Mouse (Mus musculus): ENCODE measurements around the gene Rhbdd3.
"Not testable (repeated sequence)": the region's sequence is repeated elsewhere in the genome, so short reads cannot be mapped to it uniquely, and the experiment has no call there.

Rhbdd3 gene

DNA sequence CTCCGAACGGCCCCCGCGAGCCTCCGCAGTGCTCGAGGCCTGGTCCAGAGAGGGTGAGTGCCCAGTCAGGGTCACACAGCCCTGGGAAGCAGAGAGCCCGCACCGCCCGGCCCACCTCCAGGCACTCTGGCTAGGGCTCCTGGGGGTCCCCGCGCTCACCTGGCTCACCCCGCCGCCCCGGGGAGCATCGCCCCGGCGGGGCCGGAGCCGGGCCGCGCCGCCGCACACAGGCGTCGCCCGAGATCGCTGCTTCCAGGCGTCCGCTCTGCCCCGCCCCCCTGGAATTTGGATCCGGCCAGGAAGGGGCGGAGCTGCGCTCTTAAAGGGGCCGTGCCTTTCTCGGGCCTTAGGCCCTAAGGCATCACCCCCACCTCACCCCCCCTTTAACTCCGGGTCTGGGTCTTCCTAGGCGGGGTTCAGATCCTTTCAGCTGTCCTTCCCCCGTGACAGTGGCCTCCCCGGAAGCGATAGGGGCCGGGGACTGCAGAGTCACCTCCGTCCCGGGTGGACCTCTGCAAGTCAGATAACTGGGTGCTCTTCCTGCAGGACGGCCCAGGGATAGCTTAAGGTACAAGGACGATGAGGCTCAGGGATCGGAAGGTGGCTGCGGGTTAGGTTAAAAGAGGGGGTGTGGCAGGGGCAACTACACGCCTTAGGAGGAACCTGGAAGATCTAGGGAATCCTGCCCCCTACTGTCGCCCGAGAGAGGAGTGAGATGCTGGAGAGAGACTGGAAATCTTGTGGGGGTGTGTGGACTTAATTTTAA, 33.5 kb upstream of the Rhbdd3 start, which contains the start of gene Gas2l1:
Gene Gas2l1, minus strand, starts transcription at position 272 of the 766 bp plus-strand sequence.
- DNase-seq (ENCODE audit: low spot score) = no peak

- DNase-seq (ENCODE audit: low spot score) = no peak
Observed at GRCm38 (mm10) chr11:5067063-5067462, 31.7 kb upstream of the Rhbdd3 start.

- no peak for DNase-seq (ENCODE audit: low spot score)
Observed at GRCm38 (mm10) chr11:5068126-5068971, 30.4 kb upstream of the Rhbdd3 start.

DNA sequence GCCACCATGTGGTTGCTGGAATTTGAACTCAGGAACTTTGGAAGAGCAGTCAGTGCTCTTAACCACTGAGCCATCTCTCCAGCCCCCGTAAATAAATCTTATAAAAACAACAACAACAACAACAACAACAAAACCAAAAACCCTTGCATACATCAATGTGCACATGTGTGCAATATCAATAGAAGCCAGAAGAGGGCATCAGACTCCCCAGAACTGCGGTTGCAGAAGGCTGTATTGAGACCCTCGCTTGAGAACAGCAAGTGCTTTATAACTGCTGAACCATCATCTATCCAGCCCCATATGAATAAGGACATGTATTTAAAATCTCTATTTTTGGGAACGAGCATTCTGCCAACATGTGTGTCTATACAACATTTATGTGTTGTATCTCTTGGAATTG, 23.8 kb upstream of the Rhbdd3 start:
- no peak for DNase-seq (ENCODE audit: low spot score)

DNA sequence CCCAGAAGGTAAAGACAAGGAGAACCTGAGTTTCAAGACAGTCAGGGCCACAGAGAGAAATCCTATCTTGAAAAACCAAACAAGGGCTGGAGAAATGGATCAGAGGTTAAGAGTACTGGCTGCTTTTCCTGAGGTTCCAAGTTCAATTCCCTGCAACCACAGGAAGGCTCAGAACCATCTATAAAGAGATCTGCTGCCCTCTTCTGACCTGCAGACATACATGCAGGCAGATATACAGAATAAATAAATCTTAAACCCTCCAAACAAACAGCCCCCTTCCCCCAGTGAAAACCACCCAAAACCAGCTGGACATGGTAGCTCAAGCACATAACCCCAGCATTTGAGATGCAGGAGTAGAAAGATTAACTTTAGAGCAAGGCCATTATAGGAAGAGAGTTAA, 23.0 kb upstream of the Rhbdd3 start:
- DNase-seq (ENCODE audit: low spot score) = no peak

DNA sequence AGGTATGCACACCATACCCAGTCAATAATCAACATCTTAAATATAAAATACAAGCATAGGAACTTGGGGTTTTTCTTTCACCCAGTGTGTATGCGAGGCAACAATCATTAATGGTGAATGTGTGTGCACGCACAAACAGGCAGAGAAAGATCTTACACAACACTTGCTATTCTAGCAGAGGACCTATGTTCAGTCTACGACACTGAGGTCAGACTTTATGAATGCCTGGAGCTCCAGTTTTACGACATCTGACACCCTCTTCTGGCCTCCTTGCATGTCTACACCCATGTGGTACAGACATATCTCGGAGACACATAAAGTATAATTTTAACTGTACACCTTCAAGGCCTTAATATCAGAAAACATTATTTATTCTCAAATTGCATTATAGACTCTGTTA, 21.9 kb upstream of the Rhbdd3 start:
- not testable (repeated sequence) for DNase-seq (ENCODE audit: low spot score)

GRCm38 (mm10) chr11:5089147-5089546, 9.6 kb upstream of the Rhbdd3 start:
- DNase-seq (ENCODE audit: low spot score) = no peak

GRCm38 (mm10) chr11:5091706-5092105, 7.0 kb upstream of the Rhbdd3 start:
- no peak for DNase-seq (ENCODE audit: low spot score)

GRCm38 (mm10) chr11:5095877-5096276, 2.8 kb upstream of the Rhbdd3 start:
- no peak for DNase-seq (ENCODE audit: low spot score)

DNA sequence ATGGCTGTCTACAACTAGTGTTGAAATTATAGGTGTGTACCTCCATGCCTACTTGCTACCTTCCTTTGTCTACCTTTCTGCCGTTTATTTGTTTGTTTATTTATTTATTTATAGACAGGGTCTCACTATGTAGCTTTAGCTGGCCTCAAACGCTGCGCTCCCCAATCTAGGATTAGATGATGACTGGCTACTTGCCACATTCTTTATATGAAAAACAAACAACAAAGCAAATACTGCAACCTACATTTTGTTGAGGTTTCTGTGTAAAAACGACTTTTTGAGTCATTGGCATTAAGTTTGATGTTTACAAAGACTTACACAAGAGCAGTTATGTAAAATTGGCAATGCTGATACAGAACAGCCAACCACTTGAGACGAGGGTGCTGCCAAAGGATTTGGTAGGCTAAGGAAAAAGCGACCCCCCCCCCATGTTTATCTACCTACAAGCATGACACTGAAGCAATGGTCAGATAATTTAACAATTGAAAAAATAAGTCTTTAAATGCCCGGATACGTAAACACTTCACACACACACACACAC, 2.2 kb upstream of the Rhbdd3 start:
- no peak for DNase-seq (ENCODE audit: low spot score)

DNA sequence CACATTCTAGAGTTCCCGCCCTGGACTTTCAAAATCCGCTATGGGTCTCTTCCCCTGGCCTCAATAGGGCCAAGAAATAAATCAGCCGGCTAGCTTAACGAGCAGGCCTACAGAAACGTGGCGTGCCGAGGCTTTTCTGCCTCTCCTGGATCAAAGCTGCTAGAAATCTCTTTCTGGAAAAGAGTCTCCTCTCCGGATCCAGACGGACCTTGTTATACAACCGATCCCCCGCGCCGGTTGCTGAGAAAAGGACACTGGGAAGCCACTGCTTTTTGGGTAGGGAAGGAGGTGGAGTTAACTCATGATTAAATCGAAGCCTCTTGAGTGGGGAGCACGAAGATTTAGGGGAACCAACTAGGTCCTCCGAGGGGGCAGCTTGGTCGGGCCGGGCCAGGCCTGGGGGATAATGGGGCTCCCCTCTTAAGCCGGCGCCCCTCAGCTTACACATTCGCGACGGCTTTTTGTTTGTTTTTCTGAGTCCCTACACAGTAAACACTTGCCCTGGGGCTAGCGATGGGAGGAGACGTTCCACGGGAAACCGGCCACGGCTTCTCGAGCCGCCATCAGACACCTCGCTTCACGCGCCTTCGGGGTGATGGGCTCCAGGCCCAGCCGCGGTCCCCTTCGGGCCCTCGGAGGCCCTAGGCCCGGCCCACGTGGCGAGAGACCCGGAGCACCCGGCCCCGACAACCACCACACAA, 541 bp upstream of the Rhbdd3 start:
- DNase-seq (ENCODE audit: low spot score) = no peak

DNA sequence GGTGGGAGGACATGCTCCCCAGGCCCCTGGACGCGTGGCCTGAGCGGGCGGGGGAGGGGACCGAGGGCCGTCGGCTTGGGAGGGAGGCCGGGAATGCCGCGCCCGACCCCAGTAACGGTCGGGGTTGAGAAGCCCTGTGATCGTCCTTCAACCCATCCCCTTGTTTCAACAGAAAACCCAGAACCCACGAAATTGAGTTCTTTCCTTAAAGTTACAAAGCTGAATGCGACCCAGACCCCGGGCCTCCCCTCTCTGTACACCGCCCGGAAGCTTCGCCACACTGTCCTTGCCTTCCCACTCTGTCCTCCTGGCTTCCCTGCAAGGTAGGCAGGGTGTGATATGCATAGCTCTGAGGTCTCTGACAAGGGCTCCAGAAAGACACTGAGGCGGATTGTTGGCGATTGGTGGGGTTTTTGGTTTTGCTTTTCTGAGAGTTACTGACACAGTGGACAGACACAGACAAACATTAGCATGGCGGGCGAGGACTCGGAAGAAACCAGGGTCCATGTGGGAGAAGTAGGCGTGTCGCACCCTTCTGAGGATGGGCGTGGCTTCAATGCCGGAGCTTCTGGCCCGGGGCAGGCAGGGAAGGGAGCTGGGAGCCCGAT, 954 bp downstream of the Rhbdd3 start:
- DNase-seq (ENCODE audit: low spot score) = no peak

DNA sequence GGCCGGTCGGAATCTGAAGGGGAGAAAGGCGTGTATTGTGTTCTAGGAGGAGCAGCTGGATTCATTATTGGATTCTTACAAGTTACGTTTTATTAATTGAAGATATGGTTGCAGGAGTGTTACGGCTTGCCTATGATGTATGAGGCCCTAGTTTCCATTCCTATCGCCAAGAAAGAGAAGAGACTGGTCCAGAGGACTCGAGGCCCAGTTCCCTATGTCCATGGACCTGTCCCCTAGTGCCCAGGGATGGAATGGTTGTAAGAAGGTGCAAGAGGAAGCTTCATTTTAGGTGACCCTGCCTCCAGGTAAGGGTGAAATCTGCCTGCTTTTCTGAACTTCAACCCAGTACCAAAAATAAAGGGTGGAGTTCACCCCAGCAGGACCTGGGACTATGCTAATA, 1.6 kb downstream of the Rhbdd3 start:
- no peak for DNase-seq (ENCODE audit: low spot score)

DNA sequence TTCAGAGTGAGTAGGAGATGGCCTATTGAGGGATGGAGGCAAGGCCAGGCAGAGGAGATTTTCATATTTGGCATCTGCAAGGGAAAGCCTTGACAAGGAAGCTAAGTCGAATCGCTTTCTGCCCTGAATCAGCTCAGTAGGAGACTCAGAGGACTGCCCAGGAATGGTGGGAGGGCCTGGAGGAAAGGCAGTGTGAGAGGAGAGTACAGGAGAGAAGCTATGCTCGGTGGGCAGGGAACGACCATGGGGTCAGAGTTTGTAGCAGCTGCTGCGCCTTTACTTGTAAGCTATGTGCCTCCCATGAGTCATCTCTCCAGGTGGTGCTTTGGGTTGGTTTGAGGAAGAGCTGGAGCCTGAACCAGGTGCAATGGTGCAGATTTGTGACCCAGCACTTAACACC, 2.1 kb downstream of the Rhbdd3 start:
- DNase-seq (ENCODE audit: low spot score) = no peak

GRCm38 (mm10) chr11:5101641-5102040, 2.9 kb downstream of the Rhbdd3 start:
- no peak for DNase-seq (ENCODE audit: low spot score)

DNA sequence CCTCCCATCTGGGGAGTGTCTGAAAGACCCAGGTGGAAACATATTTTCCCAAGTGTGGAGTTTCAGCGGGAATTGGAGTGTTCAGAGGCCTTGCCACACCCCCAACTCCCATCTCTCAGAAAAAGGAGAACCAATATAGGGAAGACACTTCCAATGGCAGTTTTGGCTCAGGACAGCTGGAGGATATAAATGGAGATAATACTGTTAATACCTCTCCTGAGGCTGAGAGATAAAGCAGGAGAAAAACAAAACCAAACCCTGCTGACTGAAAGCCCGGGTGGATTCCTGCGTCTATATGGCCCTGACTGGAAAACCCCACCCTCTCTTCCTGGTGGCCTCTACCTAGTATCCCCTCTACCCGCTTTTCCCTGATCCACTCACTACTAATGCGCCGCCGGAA, 3.7 kb downstream of the Rhbdd3 start:
- no peak for DNase-seq (ENCODE audit: low spot score)

DNA sequence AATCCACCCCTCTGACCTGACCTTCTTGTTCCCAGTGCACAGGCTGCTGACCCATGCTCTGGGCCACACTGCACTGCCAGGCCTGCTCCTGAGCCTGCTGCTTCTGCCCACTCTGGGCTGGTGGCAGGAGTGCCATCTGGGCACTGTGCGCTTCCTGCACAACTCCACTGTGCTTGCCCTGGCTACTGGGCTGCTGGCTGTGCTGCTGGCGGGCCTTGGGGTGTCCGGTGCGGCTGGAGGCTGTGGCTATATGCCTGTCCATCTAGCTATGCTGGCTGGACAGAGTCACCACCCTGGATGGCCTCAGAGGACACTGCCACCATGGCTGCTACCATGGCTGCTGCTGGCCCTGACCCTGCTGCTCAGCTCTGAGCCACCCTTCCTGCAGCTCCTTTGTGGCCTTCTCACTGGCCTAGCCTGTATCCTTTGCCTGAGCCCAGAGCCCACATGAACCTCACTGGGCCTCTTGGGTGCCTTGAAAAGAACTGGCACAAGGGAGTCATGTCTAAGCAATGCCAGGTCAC, 5.3 kb downstream of the Rhbdd3 start:
- no peak for DNase-seq (ENCODE audit: low spot score)

- DNase-seq (ENCODE audit: low spot score) = no peak
Observed at GRCm38 (mm10) chr11:5109441-5109840, 10.7 kb downstream of the Rhbdd3 start.

DNA sequence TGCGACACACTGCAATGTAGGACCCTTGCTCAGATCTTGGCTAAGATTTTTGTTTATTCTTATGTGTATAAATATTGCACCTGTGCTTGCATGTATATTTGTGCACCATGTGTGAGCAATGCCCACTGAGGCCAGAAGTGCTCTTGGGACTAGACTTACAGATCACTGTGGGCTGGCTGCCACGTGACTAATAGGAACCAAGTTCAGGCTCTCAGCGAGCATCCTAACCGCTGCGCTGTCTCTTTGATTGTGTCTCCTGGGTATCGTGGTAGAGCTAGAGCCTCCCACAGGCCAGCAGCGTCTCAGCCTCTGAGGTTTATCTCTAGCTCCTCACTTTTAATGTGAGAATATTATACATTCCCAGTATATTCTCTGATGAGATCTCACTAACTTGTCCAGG, 14.9 kb downstream of the Rhbdd3 start:
- no peak for DNase-seq (ENCODE audit: low spot score)

- peak; percentile 80 for DNase-seq (ENCODE audit: low spot score)
Observed at GRCm38 (mm10) chr11:5114931-5115581, 16.3 kb downstream of the Rhbdd3 start.

DNA sequence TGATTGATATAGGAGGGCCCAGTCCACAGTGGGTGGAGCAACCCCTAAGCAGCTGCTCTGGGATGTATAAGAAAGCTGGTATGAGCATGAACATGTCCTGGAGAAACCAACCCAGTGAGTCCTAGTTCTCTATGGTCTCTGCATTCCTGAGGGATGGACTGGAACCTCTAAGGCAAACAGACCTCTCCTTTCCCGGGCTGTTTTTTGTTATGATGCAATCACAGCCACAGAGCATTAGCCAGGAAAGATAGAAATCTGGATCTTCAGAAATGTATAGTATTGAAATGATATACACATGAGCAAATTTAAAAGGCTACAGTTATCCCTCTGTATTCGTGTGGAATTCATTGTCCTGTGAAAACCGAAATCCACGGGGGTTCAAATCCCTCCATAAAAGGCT, 27.0 kb downstream of the Rhbdd3 start:
- no peak for DNase-seq (ENCODE audit: low spot score)
